Mouse (Mus musculus) limb, embryonic 14.5 days (tissue): Measurements from ENCODE around the gene Tpcn2. TPM values are rescaled to one million over a fixed set of nuclear protein-coding genes. Genes with fewer than 3 reads are reported as not detected.

Source experiments
- ATAC-seq: fragments of 200-750 bp; cut with Nextera tagmentation; 2 replicates; pipeline ENCODE4 v1.8.0; 2017; ENCODE audit warnings: low read depth, moderate number of reproducible peaks, moderate TSS enrichment; ENCODE audit not compliant: low FRiP score
- DNase-seq: peaks from one replicate; pipeline ENCODE4 v3.0.0-alpha.2; 2015; ENCODE audit warnings: low spot score
- H3K27ac ChIP-seq: fragments of 300-500 bp; sonication (generic); replicated peaks from 2 replicates; pipeline ENCODE4 v1.5.1; 2014; ENCODE audit warnings: low read depth, mild to moderate bottlenecking, low read length, moderate library complexity, mixed read lengths
- H3K27me3 ChIP-seq: fragments of 300-500 bp; sonication (generic); 2 replicates; pipeline ENCODE4 v1.6.1; 2014; ENCODE audit warnings: low read length, mixed read lengths; ENCODE audit not compliant: control insufficient read depth, insufficient read depth
- H3K36me3 ChIP-seq: fragments of 300-500 bp; sonication (generic); 2 replicates; pipeline ENCODE4 v1.6.1; 2014; ENCODE audit warnings: mild to moderate bottlenecking, low read length, moderate library complexity, mixed read lengths; ENCODE audit not compliant: control insufficient read depth, insufficient read depth
- H3K4me1 ChIP-seq: fragments of 300-500 bp; sonication (generic); 2 replicates; pipeline ENCODE4 v1.6.1; 2014; ENCODE audit warnings: antibody characterized with exemption, low read length, mixed read lengths; ENCODE audit not compliant: control insufficient read depth, insufficient read depth
- H3K4me2 ChIP-seq: fragments of 300-500 bp; sonication (generic); replicated peaks from 2 replicates; pipeline ENCODE4 v1.6.1; 2014; ENCODE audit warnings: low read depth, mild to moderate bottlenecking, low read length, moderate library complexity; ENCODE audit not compliant: severe bottlenecking
- H3K4me3 ChIP-seq: fragments of 300-500 bp; sonication (generic); replicated peaks from 2 replicates; pipeline ENCODE4 v1.5.1; 2014; ENCODE audit warnings: low read length
- H3K9ac ChIP-seq: fragments of 300-500 bp; sonication (generic); 2 replicates; pipeline ENCODE4 v1.6.1; 2014; ENCODE audit warnings: mild to moderate bottlenecking, low read depth, low read length, moderate library complexity; ENCODE audit not compliant: severe bottlenecking
- H3K9me3 ChIP-seq: fragments of 300-500 bp; sonication (generic); 2 replicates; pipeline ENCODE4 v1.6.1; 2016; ENCODE audit warnings: low read length; ENCODE audit not compliant: control insufficient read depth
- POLR2A ChIP-seq: fragments of 200-500 bp; IDR thresholded peaks from 2 replicates; pipeline ENCODE4 v1.8.0; 2012; ENCODE audit warnings: inconsistent platforms, mild to moderate bottlenecking, moderate library complexity, borderline replicate concordance; ENCODE audit not compliant: insufficient read depth, insufficient read length; ENCODE audit errors: extremely low read depth
- WGBS: fragments of 180-500 bp; shearing (Covaris S2); extraction: QIAGEN DNeasy Blood & Tissue Kit; methylation state at CpG from one replicate; pipeline ENCODE4 v1.1.7; 2014; 5-methylcytosine and 5-hydroxymethylcytosine counted together
- polyA plus RNA-seq, 2 experiments: library from polyadenylated mRNA; depleted of rRNA in 1 of 2; stranded (reverse) in 1 of 2; unstranded in 1 of 2; fragments of >200 nt; fragmentation: Nextera tagmentation in 1 of 2; extraction: Ambion mirVana in 1 of 2; gene quantifications; 2 replicates each; pipeline versions ENCODE4 v1.2.1 to v1.2.3; 2012 to 2014

The Tpcn2 gene
- polyA plus RNA-seq, 2 experiments: 5.1 to 44.0 TPM

DNA sequence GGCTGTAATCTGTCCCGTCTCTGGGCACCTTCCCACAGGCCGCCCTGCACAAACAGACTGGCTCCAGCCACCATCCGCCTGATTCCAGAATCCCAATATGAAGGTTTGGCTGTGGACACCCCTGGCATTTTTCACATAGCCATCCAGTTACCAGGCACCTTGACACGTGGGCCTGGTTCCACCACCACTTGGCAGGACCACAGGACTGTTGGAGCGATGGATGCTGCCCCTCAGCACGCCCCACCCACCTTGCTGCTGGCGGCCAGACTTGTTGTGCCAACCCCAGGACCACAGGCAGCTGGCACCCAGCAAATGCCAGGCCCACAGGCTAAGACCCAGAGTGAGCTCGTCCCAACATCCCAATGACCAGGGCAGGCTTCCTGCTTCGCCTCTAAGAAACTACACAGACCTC is 64.4 kb downstream of the Tpcn2 start:
- TF ChIP-seq POLR2A: no peak
- no peak overlapping the region for H3K9ac ChIP-seq
- DNase-seq (no peak), ATAC-seq (no peak)
- peaks cover 15% of the 10 kb centered on the region for H3K4me1 ChIP-seq
- no peak overlapping the region for H3K4me2 ChIP-seq
- WGBS: 87% methylated on average over 9 of the region's 9 CpGs
- H3K27ac ChIP-seq: no peak overlapping the region
- no peaks in the 10 kb centered on the region for H3K27me3 ChIP-seq
- H3K36me3 ChIP-seq: no peaks in the 10 kb centered on the region
- no peak overlapping the region for H3K4me3 ChIP-seq
- 0 out of 2 replicates have a peak, but pooled peaks cover 3% of the 10 kb centered on the region for H3K9me3 ChIP-seq

DNA sequence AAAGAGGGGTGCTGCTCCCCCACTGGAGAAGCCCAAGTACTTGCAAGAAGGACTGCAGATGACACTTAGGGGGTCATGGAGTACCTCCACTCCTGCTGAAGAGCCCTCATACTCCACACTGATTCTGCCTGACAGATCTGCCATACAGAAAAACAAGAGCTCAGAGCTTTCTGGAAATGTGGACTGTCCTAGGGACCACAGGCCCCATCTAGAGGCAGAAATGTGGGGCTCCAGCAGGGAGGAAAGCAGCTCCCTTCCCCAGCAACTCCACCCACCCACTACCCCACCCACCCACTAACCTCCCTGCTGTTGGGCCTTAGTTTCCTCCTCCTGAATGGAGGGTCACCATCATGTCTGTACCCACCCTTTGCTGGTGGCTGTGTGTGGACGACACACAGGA is 67.2 kb downstream of the Tpcn2 start:
- H3K9ac ChIP-seq: no peak overlapping the region
- H3K4me1 ChIP-seq: peaks cover 14% of the 10 kb centered on the region
- H3K27ac ChIP-seq: no peak overlapping the region
- TF ChIP-seq POLR2A: no peak
- H3K27me3 ChIP-seq: no peaks in the 10 kb centered on the region
- H3K4me3 ChIP-seq: no peak overlapping the region
- DNase-seq (peak; percentile 66), ATAC-seq (peak; percentile 64)
- H3K36me3 ChIP-seq: no peaks in the 10 kb centered on the region
- WGBS: 40% methylated on average over 1 of the region's 1 CpGs
- H3K4me2 ChIP-seq: no peak overlapping the region
- 0 out of 2 replicates have a peak, but pooled peaks cover 3% of the 10 kb centered on the region for H3K9me3 ChIP-seq

DNA sequence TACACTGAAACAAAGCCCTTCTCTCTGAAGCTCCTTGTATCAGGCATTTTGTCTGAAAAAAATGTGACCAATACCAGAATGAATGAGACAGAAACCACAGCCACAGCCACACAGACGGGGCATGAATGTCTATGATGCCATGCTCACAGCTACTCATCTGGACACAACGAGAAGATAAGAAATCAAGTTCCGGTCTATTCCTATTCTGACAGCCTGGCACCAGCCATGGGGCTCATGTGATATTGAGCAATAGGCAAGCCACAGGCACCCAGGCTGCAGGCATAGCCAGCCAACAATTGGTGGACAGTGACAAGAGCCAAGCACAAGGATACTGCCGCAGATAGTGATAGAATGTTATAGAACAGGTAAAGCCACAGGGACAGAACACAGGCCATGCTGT is 68.3 kb downstream of the Tpcn2 start:
- H3K36me3 ChIP-seq: no peaks in the 10 kb centered on the region
- no peaks in the 10 kb centered on the region for H3K9me3 ChIP-seq
- H3K4me3 ChIP-seq: no peak overlapping the region
- no peak overlapping the region for H3K4me2 ChIP-seq
- no peak for ATAC-seq
- no peak overlapping the region for H3K27ac ChIP-seq
- no peaks in the 10 kb centered on the region for H3K27me3 ChIP-seq
- no peak for DNase-seq
- H3K4me1 ChIP-seq: peaks cover 19% of the 10 kb centered on the region
- 93% methylated on average over 4 of the region's 4 CpGs for WGBS
- TF ChIP-seq POLR2A: no peak
- H3K9ac ChIP-seq: no peak overlapping the region

DNA sequence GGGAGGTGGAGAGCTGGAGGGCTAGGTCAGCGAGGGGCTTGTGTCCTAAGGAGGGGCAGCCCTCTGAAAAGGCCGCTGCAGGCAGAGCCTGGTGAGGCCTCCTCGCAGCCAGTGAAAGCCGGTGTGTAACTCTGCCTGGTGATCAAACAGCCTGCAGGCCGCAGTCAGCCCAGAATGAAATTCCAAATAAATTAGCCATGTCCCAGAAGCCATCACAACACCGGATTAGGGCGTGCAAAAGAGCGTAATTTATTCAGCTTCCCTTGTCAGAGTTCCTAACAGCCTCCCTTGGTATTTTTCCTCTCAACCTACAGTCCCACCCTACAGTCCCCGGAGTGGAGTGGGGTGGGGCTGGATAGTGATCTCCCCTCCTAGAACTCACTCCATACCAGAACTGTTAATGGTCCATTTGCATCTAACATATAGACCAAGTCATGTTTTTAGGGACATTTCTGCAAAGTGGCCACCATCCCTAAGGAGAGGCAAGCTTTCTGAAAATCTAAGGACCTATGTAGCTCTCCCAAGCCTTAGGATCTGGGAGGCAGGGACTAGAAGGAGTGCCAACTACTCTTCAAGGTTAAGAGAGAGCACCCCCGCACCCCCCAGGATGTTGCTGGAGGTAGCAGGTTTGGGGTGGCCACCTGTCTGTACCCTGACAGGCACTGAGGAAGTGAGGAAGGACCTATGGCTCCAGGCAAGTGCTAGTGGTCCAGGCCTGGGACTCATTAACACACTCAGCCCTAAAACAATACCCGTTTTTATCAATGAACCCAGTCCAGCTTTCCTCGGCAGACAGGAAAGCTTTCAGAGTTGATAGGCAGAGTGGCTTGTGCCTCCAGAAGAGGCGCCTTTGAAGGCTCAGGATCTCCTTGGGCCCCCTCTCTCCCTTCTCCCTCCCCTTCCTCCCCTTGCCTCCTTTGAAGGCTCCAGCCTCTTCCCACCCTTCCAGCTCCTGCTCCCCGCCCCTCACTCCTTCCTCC is 71.8 kb downstream of the Tpcn2 start:
- Histone ChIP-seq H3K9ac (peak overlapping the region; percentile 38; the same call in 1 of the 2 replicates), H3K27me3 (no peaks in the 10 kb centered on the region), H3K27ac (peak overlapping the region; percentile 81), H3K9me3 (no peaks in the 10 kb centered on the region), H3K4me1 (peaks cover 29% of the 10 kb centered on the region), H3K4me3 (no peak overlapping the region), H3K4me2 (no peak overlapping the region), H3K36me3 (no peaks in the 10 kb centered on the region)
- DNase-seq (peak; percentile 54), ATAC-seq (peak; percentile 21; the same call in 1 of the 2 replicates)
- 20% methylated on average over 14 of the region's 14 CpGs for WGBS
- 0 out of 2 replicates have a peak, but pooled peaks have one; percentile 33 for TF ChIP-seq POLR2A

DNA sequence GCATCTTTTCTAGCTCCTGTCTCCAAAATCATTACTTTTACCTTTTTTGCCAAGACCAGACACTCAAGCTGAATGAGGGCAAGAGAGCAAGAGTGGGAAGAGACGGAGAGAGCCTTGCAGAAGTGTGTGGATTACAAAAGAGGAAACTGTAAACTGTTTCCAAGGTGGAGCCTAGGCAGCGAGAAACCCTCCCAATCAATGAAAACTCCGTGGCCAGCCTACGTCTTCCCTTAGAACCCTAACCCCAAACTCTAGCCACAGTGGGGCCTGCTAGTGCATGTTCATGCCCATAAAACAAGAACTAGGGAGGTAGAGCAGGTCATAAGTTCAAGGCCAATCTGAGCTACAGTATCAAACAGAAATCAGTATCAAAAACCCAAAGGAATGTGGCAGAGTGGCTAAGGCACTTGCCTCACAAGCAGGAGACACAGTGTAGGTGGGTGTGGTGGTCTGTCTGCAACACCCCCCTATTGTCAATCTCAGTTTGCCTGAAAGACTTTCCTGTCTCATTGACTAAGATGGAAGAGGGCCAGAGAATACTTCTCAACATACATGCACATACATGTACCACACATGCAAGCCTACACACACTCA is 73.2 kb downstream of the Tpcn2 start:
- no peak overlapping the region for H3K9ac ChIP-seq
- WGBS: 62% methylated on average over 4 of the region's 4 CpGs
- H3K36me3 ChIP-seq: no peaks in the 10 kb centered on the region
- DNase-seq (no peak), ATAC-seq (no peak)
- H3K4me2 ChIP-seq: no peak overlapping the region
- peaks cover 40% of the 10 kb centered on the region for H3K4me1 ChIP-seq
- H3K27ac ChIP-seq: no peak overlapping the region
- no peaks in the 10 kb centered on the region for H3K27me3 ChIP-seq
- no peak for TF ChIP-seq POLR2A
- H3K4me3 ChIP-seq: no peak overlapping the region
- no peaks in the 10 kb centered on the region for H3K9me3 ChIP-seq
